Mouse (Mus musculus) macrophage (primary cell): ENCODE measurements around the gene Mmp25. TPM values are rescaled to one million over a fixed set of nuclear protein-coding genes. Genes with fewer than 3 reads are reported as not detected.

Source experiments
- H3K27ac ChIP-seq: fragments of 350-480 bp; formaldehyde crosslinking; 2 replicates; pipeline ENCODE4 v1.9.0; 2021
- H3K36me3 ChIP-seq: fragments of 350-480 bp; formaldehyde crosslinking; 2 replicates; pipeline ENCODE4 v1.9.0; 2021; ENCODE audit errors: inconsistent target
- H3K4me3 ChIP-seq: fragments of 350-480 bp; formaldehyde crosslinking; 2 replicates; pipeline ENCODE4 v1.9.0; 2021; ENCODE audit errors: inconsistent target
- H3K79me2 ChIP-seq: fragments of 350-480 bp; formaldehyde crosslinking; 2 replicates; pipeline ENCODE4 v1.9.0; 2021; ENCODE audit errors: inconsistent target
- WGBS: methylation state at CpG from one replicate; pipeline ENCODE4 v1.1.7; 2026; ENCODE audit warnings: inconsistent platforms; ENCODE audit not compliant: missing documents; 5-methylcytosine and 5-hydroxymethylcytosine counted together
- polyA plus RNA-seq: library from polyadenylated mRNA; stranded (reverse); fragments of 250-400 nt; gene quantifications from 3 replicates; pipeline ENCODE4 v1.2.4, GENCODE M21; 2018; ENCODE audit warnings: inconsistent platforms

Mmp25 gene
- polyA plus RNA-seq, 1 experiment from 2014 or later, result 0.56 TPM

GRCm38 (mm10) chr17:23651363-23651762 lies 6.3 kb upstream of the Mmp25 start:
- no peak overlapping the region for H3K4me3 ChIP-seq
- no peaks in the 10 kb centered on the region for H3K36me3 ChIP-seq
- whole genome bisulfite sequencing, result 66% methylated on average over 6 of the region's 6 CpGs
- no peak overlapping the region for H3K27ac ChIP-seq
- H3K79me2 ChIP-seq, result no peaks in the 10 kb centered on the region

- H3K79me2 ChIP-seq, result no peaks in the 10 kb centered on the region
- no peaks in the 10 kb centered on the region for H3K36me3 ChIP-seq
- 84% methylated on average over 10 of the region's 10 CpGs for WGBS
- H3K27ac ChIP-seq, result no peak overlapping the region
- no peak overlapping the region for H3K4me3 ChIP-seq
Observed at GRCm38 (mm10) chr17:23645894-23646293, 817 bp upstream of the Mmp25 start.

GRCm38 (mm10) chr17:23631241-23631640 lies 13.8 kb downstream of the Mmp25 start:
- Histone ChIP-seq H3K27ac (no peak overlapping the region), H3K36me3 (no peaks in the 10 kb centered on the region), H3K79me2 (no peaks in the 10 kb centered on the region), H3K4me3 (no peak overlapping the region)
- 80% methylated on average over 8 of the region's 8 CpGs for WGBS

GRCm38 (mm10) chr17:23630195-23631020 lies 14.7 kb downstream of the Mmp25 start:
- H3K27ac ChIP-seq, result no peak overlapping the region
- no peak overlapping the region for H3K4me3 ChIP-seq
- 18% methylated on average over 22 of the region's 22 CpGs for whole genome bisulfite sequencing
- no peaks in the 10 kb centered on the region for H3K36me3 ChIP-seq
- H3K79me2 ChIP-seq, result no peaks in the 10 kb centered on the region

- 89% methylated on average over 7 of the region's 7 CpGs for WGBS
- Histone ChIP-seq H3K79me2 (no peaks in the 10 kb centered on the region), H3K27ac (no peak overlapping the region), H3K4me3 (no peak overlapping the region), H3K36me3 (no peaks in the 10 kb centered on the region)
Observed at GRCm38 (mm10) chr17:23627813-23628212, 17.3 kb downstream of the Mmp25 start.

GRCm38 (mm10) chr17:23620351-23620750 lies 24.7 kb downstream of the Mmp25 start:
- no peak overlapping the region for H3K4me3 ChIP-seq
- H3K36me3 ChIP-seq, result no peaks in the 10 kb centered on the region
- WGBS, result 94% methylated on average over 7 of the region's 7 CpGs
- no peaks in the 10 kb centered on the region for H3K79me2 ChIP-seq
- no peak overlapping the region for H3K27ac ChIP-seq

GRCm38 (mm10) chr17:23617087-23617486 lies 28.0 kb downstream of the Mmp25 start:
- H3K27ac ChIP-seq, result no peak overlapping the region
- no peaks in the 10 kb centered on the region for H3K79me2 ChIP-seq
- 6% methylated on average over 9 of the region's 9 CpGs for WGBS
- H3K36me3 ChIP-seq, result no peaks in the 10 kb centered on the region
- no peak overlapping the region for H3K4me3 ChIP-seq

GRCm38 (mm10) chr17:23610361-23610800 lies 34.7 kb downstream of the Mmp25 start:
- H3K36me3 ChIP-seq, result no peaks in the 10 kb centered on the region
- no peaks in the 10 kb centered on the region for H3K79me2 ChIP-seq
- no peak overlapping the region for H3K27ac ChIP-seq
- WGBS, result 7% methylated on average over 28 of the region's 28 CpGs
- H3K4me3 ChIP-seq, result no peak overlapping the region

GRCm38 (mm10) chr17:23609612-23610011 lies 35.5 kb downstream of the Mmp25 start:
- Histone ChIP-seq H3K36me3 (no peaks in the 10 kb centered on the region), H3K4me3 (no peak overlapping the region), H3K27ac (no peak overlapping the region), H3K79me2 (no peaks in the 10 kb centered on the region)
- WGBS, result 93% methylated on average over 24 of the region's 24 CpGs

- Histone ChIP-seq H3K27ac (no peak overlapping the region), H3K79me2 (no peaks in the 10 kb centered on the region), H3K4me3 (no peak overlapping the region), H3K36me3 (no peaks in the 10 kb centered on the region)
- WGBS, result 94% methylated on average over 8 of the region's 8 CpGs
Observed at GRCm38 (mm10) chr17:23605220-23605619, 39.9 kb downstream of the Mmp25 start.

- H3K4me3 ChIP-seq, result no peak overlapping the region
- no peak overlapping the region for H3K27ac ChIP-seq
- H3K79me2 ChIP-seq, result no peaks in the 10 kb centered on the region
- WGBS, result 79% methylated on average over 7 of the region's 7 CpGs
- H3K36me3 ChIP-seq, result no peaks in the 10 kb centered on the region
Observed at GRCm38 (mm10) chr17:23604394-23604793, 40.7 kb downstream of the Mmp25 start.

GRCm38 (mm10) chr17:23603542-23603941 lies 41.5 kb downstream of the Mmp25 start:
- H3K36me3 ChIP-seq, result no peaks in the 10 kb centered on the region

GRCm38 (mm10) chr17:23603077-23603476 lies 42.0 kb downstream of the Mmp25 start:
- no peaks in the 10 kb centered on the region for H3K79me2 ChIP-seq
- no peak overlapping the region for H3K27ac ChIP-seq
- no peaks in the 10 kb centered on the region for H3K36me3 ChIP-seq
- no peak overlapping the region for H3K4me3 ChIP-seq
- WGBS, result 74% methylated on average over 6 of the region's 8 CpGs

More at GRCm38 (mm10) chr17:23603542-23603941, 41.5 kb downstream of the Mmp25 start:
- Histone ChIP-seq H3K27ac (no peak overlapping the region), H3K79me2 (no peaks in the 10 kb centered on the region), H3K4me3 (no peak overlapping the region)
- WGBS, result 67% methylated on average over 2 of the region's 2 CpGs

GRCm38 (mm10) chr17:23601836-23602585 lies 43.1 kb downstream of the Mmp25 start:
- no peak overlapping the region for H3K27ac ChIP-seq
- WGBS, result 68% methylated on average over 10 of the region's 10 CpGs
- H3K79me2 ChIP-seq, result no peaks in the 10 kb centered on the region
- no peak overlapping the region for H3K4me3 ChIP-seq
- H3K36me3 ChIP-seq, result no peaks in the 10 kb centered on the region
